Mouse (Mus musculus) MEL (cell line): ENCODE measurements around the gene Phkg2. TPM values are rescaled to one million over a fixed set of nuclear protein-coding genes. Genes with fewer than 3 reads are reported as not detected.

Source experiments
- DNase-seq: peaks from one replicate; pipeline ENCODE4 v3.0.0; 2011; ENCODE audit warnings: low read depth, low spot score
- H3K27ac ChIP-seq: 2 replicates; pipeline ENCODE4 v1.5.1; 2012; ENCODE audit warnings: low read depth, mild to moderate bottlenecking, control low read depth, low read length, moderate library complexity; ENCODE audit not compliant: control insufficient read depth
- H3K27me3 ChIP-seq, 2 experiments: fragments of 150-350 bp in 1 of 2; sonication (generic) in 1 of 2; 2 replicates each; pipeline ENCODE4 v1.6.1; 2012; ENCODE audit warnings: low read length in 2 of 2, mild to moderate bottlenecking in 2 of 2, improper control_type of control experiment in 1 of 2, moderate library complexity in 1 of 2; ENCODE audit not compliant: insufficient read depth in 2 of 2, control insufficient read depth in 1 of 2
- H3K36me3 ChIP-seq, 2 experiments: 2 replicates each; pipeline ENCODE4 v1.6.1; 2012 to 2014; ENCODE audit warnings: low read length in 2 of 2, improper control_type of control experiment in 1 of 2, inconsistent platforms in 1 of 2, mild to moderate bottlenecking in 1 of 2; ENCODE audit not compliant: insufficient read depth in 2 of 2, control insufficient read depth in 1 of 2
- H3K4me1 ChIP-seq, 2 experiments: fragments of 150-350 bp in 1 of 2; sonication (generic) in 1 of 2; 2 replicates each; pipeline ENCODE4 v1.6.1; 2012; ENCODE audit warnings: low read length in 2 of 2, improper control_type of control experiment in 1 of 2, mild to moderate bottlenecking in 1 of 2; ENCODE audit not compliant: insufficient read depth in 2 of 2, control insufficient read depth in 1 of 2
- H3K4me3 ChIP-seq, 2 experiments: fragments of 150-350 bp in 1 of 2; sonication (generic) in 1 of 2; 2 replicates each; pipeline ENCODE4 v1.5.1; 2012; ENCODE audit warnings: low read depth in 2 of 2, low read length in 2 of 2, mild to moderate bottlenecking in 2 of 2, moderate library complexity in 2 of 2, control low read depth in 1 of 2, improper control_type of control experiment in 1 of 2; ENCODE audit not compliant: control insufficient read depth in 1 of 2, insufficient read depth in 1 of 2
- H3K79me2 ChIP-seq: 2 replicates; pipeline ENCODE4 v1.6.1; 2012; ENCODE audit warnings: mild to moderate bottlenecking, low read length, moderate library complexity; ENCODE audit not compliant: control insufficient read depth, poor library complexity, insufficient read depth
- H3K9ac ChIP-seq: 2 replicates; pipeline ENCODE4 v1.6.1; 2012; ENCODE audit warnings: low read depth, mild to moderate bottlenecking, control low read depth, low read length, moderate library complexity; ENCODE audit not compliant: control insufficient read depth, poor library complexity, severe bottlenecking
- H3K9me3 ChIP-seq: fragments of 150-350 bp; sonication (generic); replicated peaks from 2 replicates; pipeline ENCODE4 v1.6.1; 2012; ENCODE audit warnings: mild to moderate bottlenecking, low read length, improper control_type of control experiment, moderate library complexity; ENCODE audit not compliant: insufficient read depth
- CTCF ChIP-seq, 3 experiments: IDR thresholded peaks in 2 of 3; conservative IDR thresholded peaks in 1 of 3; 2 replicates each; pipeline ENCODE4 v1.5.1; 2011 to 2012; ENCODE audit warnings: low read length in 3 of 3, low read depth in 2 of 3, mild to moderate bottlenecking in 2 of 3, improper control_type of control experiment in 1 of 3, inconsistent platforms in 1 of 3, mixed read lengths in 1 of 3, moderate library complexity in 1 of 3; ENCODE audit not compliant: control insufficient read depth in 1 of 3, insufficient read depth in 1 of 3, poor library complexity in 1 of 3, severe bottlenecking in 1 of 3
- E2F4 ChIP-seq: IDR thresholded peaks from 2 replicates; pipeline ENCODE4 v1.6.1; 2011; ENCODE audit warnings: low read depth, low read length, improper control_type of control experiment, borderline replicate concordance
- ELF1 ChIP-seq: IDR thresholded peaks from 2 replicates; pipeline ENCODE4 v1.6.1; 2014; ENCODE audit warnings: low read depth, mild to moderate bottlenecking, inconsistent platforms, low read length, improper control_type of control experiment, moderate library complexity
- EP300 ChIP-seq, 2 experiments: IDR thresholded peaks; 2 replicates each; pipeline ENCODE4 v1.6.1; 2011; ENCODE audit warnings: improper control_type of control experiment in 2 of 2, low read length in 2 of 2, low read depth in 1 of 2, mild to moderate bottlenecking in 1 of 2
- GATA1 ChIP-seq: IDR thresholded peaks from 2 replicates; pipeline ENCODE4 v1.6.1; 2011; ENCODE audit warnings: low read depth, low read length, improper control_type of control experiment
- HCFC1 ChIP-seq: IDR thresholded peaks from 2 replicates; pipeline ENCODE4 v1.6.1; 2012; ENCODE audit warnings: low read depth, mild to moderate bottlenecking, inconsistent platforms, low read length, improper control_type of control experiment, moderate library complexity
- MAZ ChIP-seq: IDR thresholded peaks from 2 replicates; pipeline ENCODE4 v1.6.1; 2012; ENCODE audit warnings: low read depth, mild to moderate bottlenecking, inconsistent platforms, low read length, improper control_type of control experiment
- MEF2A ChIP-seq: IDR thresholded peaks from 2 replicates; pipeline ENCODE4 v1.6.1; 2014; ENCODE audit warnings: low read depth, mild to moderate bottlenecking, inconsistent platforms, low read length, improper control_type of control experiment; ENCODE audit not compliant: poor library complexity, insufficient replicate concordance, severe bottlenecking; ENCODE audit errors: extremely low read depth
- POLR2AphosphoS2 ChIP-seq: IDR thresholded peaks from 2 replicates; pipeline ENCODE4 v1.6.1; 2011; ENCODE audit warnings: low read length, improper control_type of control experiment
- POLR2AphosphoS5 ChIP-seq: IDR thresholded peaks from 2 replicates; pipeline ENCODE4 v1.6.1; 2012; ENCODE audit warnings: low read depth, borderline replicate concordance, mild to moderate bottlenecking, inconsistent platforms, low read length, moderate library complexity, mixed read lengths
- RAD21 ChIP-seq: IDR thresholded peaks from 2 replicates; pipeline ENCODE4 v1.6.1; 2011; ENCODE audit warnings: mild to moderate bottlenecking, low read depth, low read length, improper control_type of control experiment
- RCOR1 ChIP-seq: IDR thresholded peaks from 2 replicates; pipeline ENCODE4 v1.6.1; 2012; ENCODE audit warnings: low read depth, mild to moderate bottlenecking, inconsistent platforms, low read length, improper control_type of control experiment
- SIN3A ChIP-seq: IDR thresholded peaks from 2 replicates; pipeline ENCODE4 v1.6.1; 2012; ENCODE audit warnings: low read length, improper control_type of control experiment, inconsistent platforms
- TAL1 ChIP-seq: IDR thresholded peaks from 2 replicates; pipeline ENCODE4 v1.6.1; 2012; ENCODE audit warnings: mild to moderate bottlenecking, inconsistent platforms, low read length, moderate library complexity, mixed read lengths
- TCF12 ChIP-seq: IDR thresholded peaks from 2 replicates; pipeline ENCODE4 v1.6.1; 2014; ENCODE audit warnings: low read depth, mild to moderate bottlenecking, inconsistent platforms, low read length, improper control_type of control experiment, moderate library complexity
- USF1 ChIP-seq: IDR thresholded peaks from 2 replicates; pipeline ENCODE4 v1.6.1; 2014; ENCODE audit warnings: low read depth, mild to moderate bottlenecking, inconsistent platforms, low read length, improper control_type of control experiment, moderate library complexity
- ZMIZ1 ChIP-seq: IDR thresholded peaks from 2 replicates; pipeline ENCODE4 v1.6.1; 2012; ENCODE audit warnings: low read depth, mild to moderate bottlenecking, inconsistent platforms, low read length, improper control_type of control experiment, moderate library complexity
- ZNF384 ChIP-seq: IDR thresholded peaks from 2 replicates; pipeline ENCODE4 v1.6.1; 2012; ENCODE audit warnings: low read depth, mild to moderate bottlenecking, inconsistent platforms, low read length, improper control_type of control experiment
- polyA plus RNA-seq, 2 experiments: library from polyadenylated mRNA; stranded (reverse) in 1 of 2; unstranded in 1 of 2; fragments of >175 nt in 1 of 2; fragments of >200 nt in 1 of 2; gene quantifications; 2 replicates each; pipeline versions ENCODE4 v1.2.1 to v1.2.4; 2012; ENCODE audit warnings: low replicate concordance in 2 of 2, low read depth in 1 of 2; ENCODE audit not compliant: insufficient read length in 2 of 2, insufficient read depth in 1 of 2, missing spikeins in 1 of 2
- total RNA-seq: library from RNA; depleted of rRNA; stranded (reverse); fragments of 300-350 nt; gene quantifications from 2 replicates; pipeline ENCODE4 v1.2.3, GENCODE M21; 2012; rRNA removed

The Phkg2 gene
- total and polyA plus RNA-seq, 3 experiments = 23.3 to 70.8 TPM; not detected in 1

GRCm38 (mm10) chr7:127628646-127629045 is 55.5 kb downstream of the Phkg2 start:
- H3K27me3 ChIP-seq = no peaks in the 10 kb centered on the region
- peaks cover 0 to 11% of the 10 kb centered on the region in 2 experiments; a peak in 2 of 4 replicates for H3K36me3 ChIP-seq
- TF ChIP-seq RAD21 = no peak
- 0 out of 2 replicates have a peak, but pooled peaks have one; percentile 15 for TF ChIP-seq ZNF384
- TF ChIP-seq POLR2AphosphoS2 = no peak
- no peaks in the 10 kb centered on the region for H3K9me3 ChIP-seq
- H3K9ac ChIP-seq = no peak overlapping the region
- no peaks in the 10 kb centered on the region for H3K79me2 ChIP-seq
- no peak overlapping the region for H3K4me3 ChIP-seq
- no peak for DNase-seq
- H3K27ac ChIP-seq = no peak overlapping the region
- H3K4me1 ChIP-seq = peaks cover 0 to 14% of the 10 kb centered on the region in 2 experiments; a peak in 3 of 4 replicates

GRCm38 (mm10) chr7:127631416-127631815 is 58.3 kb downstream of the Phkg2 start:
- DNase-seq = no peak
- H3K4me1 ChIP-seq = peaks cover 0 to 9% of the 10 kb centered on the region in 2 experiments; a peak in 3 of 4 replicates
- no peaks in the 10 kb centered on the region for H3K27me3 ChIP-seq
- TF ChIP-seq POLR2AphosphoS5 (no peak), ELF1 (no peak), GATA1 (no peak), ZMIZ1 (no peak), TAL1 (no peak), TCF12 (no peak), HCFC1 (no peak), E2F4 (no peak), RAD21 (no peak), MEF2A (no peak), RCOR1 (no peak), EP300 (IDR thresholded peaks at IDR 0.05; ENCODE audit: low read depth in 1 of 2, low read length in 2 of 2) (no peak), SIN3A (no peak), CTCF (IDR thresholded peaks at IDR 0.05 in 2 of 3, conservative IDR thresholded peaks at IDR 0.05 in 1 of 3; ENCODE audit: control insufficient read depth in 1 of 3, insufficient read depth in 1 of 3, low read depth in 2 of 3, low read length in 3 of 3, poor library complexity in 1 of 3, severe bottlenecking in 1 of 3) (no peak), MAZ (no peak), USF1 (no peak)
- no peaks in the 10 kb centered on the region for H3K79me2 ChIP-seq
- H3K9me3 ChIP-seq = no peaks in the 10 kb centered on the region
- H3K4me3 ChIP-seq = no peak overlapping the region
- no peak overlapping the region for H3K27ac ChIP-seq
- H3K36me3 ChIP-seq = peaks cover 0 to 7% of the 10 kb centered on the region in 2 experiments; a peak in 2 of 4 replicates
- H3K9ac ChIP-seq = no peak overlapping the region

Other genes starting within 250 kb of the Phkg2 start
- gene Zfp768, start 227.8 kb upstream of the Phkg2 start, total RNA-seq = 4.3 and 5.4 TPM in 2 replicates
- 10 to 100 TPM in 1 of 2 experiments, not detected in 1; 12.0 TPM for gene Zfp768, start 227.8 kb upstream of the Phkg2 start, polyA plus RNA-seq
- gene Zfp747, start 197.3 kb upstream of the Phkg2 start, total RNA-seq = 6.9 and 7.5 TPM in 2 replicates
- 1 to 10 TPM in 1 of 2 experiments, not detected in 1; 6.2 TPM for gene Zfp747, start 197.3 kb upstream of the Phkg2 start, polyA plus RNA-seq
- gene 9130019O22Rik, start 186.2 kb upstream of the Phkg2 start, total RNA-seq = 1.4 and 2.1 TPM in 2 replicates
- gene 9130019O22Rik, start 186.2 kb upstream of the Phkg2 start, polyA plus RNA-seq = 1 to 10 TPM in 1 of 2 experiments, not detected in 1; 1.5 TPM
- 2.3 and 2.5 TPM in 2 replicates for gene E430018J23Rik, start 179.7 kb upstream of the Phkg2 start, total RNA-seq
- 1 to 10 TPM in 1 of 2 experiments, not detected in 1; 2.1 TPM for gene E430018J23Rik, start 179.7 kb upstream of the Phkg2 start, polyA plus RNA-seq
- gene Zfp764, start 166.5 kb upstream of the Phkg2 start, total RNA-seq = 3.7 and 4.1 TPM in 2 replicates
- gene Zfp764, start 166.5 kb upstream of the Phkg2 start, polyA plus RNA-seq = 1 to 10 TPM in 1 of 2 experiments, not detected in 1; 3.1 TPM
- 8.6 and 11.1 TPM in 2 replicates for gene Zfp688, start 151.3 kb upstream of the Phkg2 start, total RNA-seq
- 10 to 100 TPM in 1 of 2 experiments, not detected in 1; 18.1 TPM for gene Zfp688, start 151.3 kb upstream of the Phkg2 start, polyA plus RNA-seq
- gene Zfp689, start 124.2 kb upstream of the Phkg2 start, total RNA-seq = 4.0 and 4.9 TPM in 2 replicates
- gene Zfp689, start 124.2 kb upstream of the Phkg2 start, polyA plus RNA-seq = 1 to 10 TPM in 1 of 2 experiments, not detected in 1; 7.2 TPM
- gene Prr14, start 113.7 kb upstream of the Phkg2 start, total RNA-seq = 10.8 and 11.7 TPM in 2 replicates
- gene Prr14, start 113.7 kb upstream of the Phkg2 start, polyA plus RNA-seq = 10 to 100 TPM in 1 of 2 experiments, not detected in 1; 45.9 TPM
- gene Fbrs, start 94.1 kb upstream of the Phkg2 start, total RNA-seq = 7.5 TPM in 2 replicates
- 10 to 100 TPM in 1 of 2 experiments, not detected in 1; 53.3 TPM for gene Fbrs, start 94.1 kb upstream of the Phkg2 start, polyA plus RNA-seq
- 20.3 and 22.3 TPM in 2 replicates for gene Srcap, start 61.4 kb upstream of the Phkg2 start, total RNA-seq
- 10 to 100 TPM; 34.3 to 45.1 TPM for gene Srcap, start 61.4 kb upstream of the Phkg2 start, polyA plus RNA-seq
- 9.0 and 12.0 TPM in 2 replicates for gene Gm42715, start 53.8 kb upstream of the Phkg2 start, total RNA-seq
- 10 to 100 TPM in 1 of 2 experiments, not detected in 1; 25.4 TPM for gene Gm42715, start 53.8 kb upstream of the Phkg2 start, polyA plus RNA-seq
- gene Tmem265, start 11.9 kb upstream of the Phkg2 start, total RNA-seq = not detected in 2 replicates
- gene Tmem265, start 11.9 kb upstream of the Phkg2 start, polyA plus RNA-seq = not detected
- gene Ccdc189, start 15.3 kb downstream of the Phkg2 start, total RNA-seq = 3.6 and 6.9 TPM in 2 replicates
- 1 to 10 TPM in 1 of 2 experiments, not detected in 1; 4.2 TPM for gene Ccdc189, start 15.3 kb downstream of the Phkg2 start, polyA plus RNA-seq
- gene Rnf40, start 15.4 kb downstream of the Phkg2 start, total RNA-seq = 43.8 and 49.5 TPM in 2 replicates
- 10 to 100 TPM in 1 of 2 experiments, not detected in 1; 75.1 TPM for gene Rnf40, start 15.4 kb downstream of the Phkg2 start, polyA plus RNA-seq
- gene Zfp629, start 42.5 kb downstream of the Phkg2 start, total RNA-seq = 9.4 and 12.6 TPM in 2 replicates
- 10 to 100 TPM in 1 of 2 experiments, not detected in 1; 10.8 TPM for gene Zfp629, start 42.5 kb downstream of the Phkg2 start, polyA plus RNA-seq
- gene Bcl7c, start 135.6 kb downstream of the Phkg2 start, total RNA-seq = 54.9 and 72.4 TPM in 2 replicates
- 10 to 100 TPM in 1 of 2 experiments, not detected in 1; 98.4 TPM for gene Bcl7c, start 135.6 kb downstream of the Phkg2 start, polyA plus RNA-seq
- 1.9 and 2.8 TPM in 2 replicates for gene Ctf1, start 139.4 kb downstream of the Phkg2 start, total RNA-seq
- gene Ctf1, start 139.4 kb downstream of the Phkg2 start, polyA plus RNA-seq = 1 to 10 TPM in 1 of 2 experiments, not detected in 1; 7.2 TPM
- 0.36 and 0.39 TPM in 2 replicates for gene Ctf2, start 158.8 kb downstream of the Phkg2 start, total RNA-seq
- gene Ctf2, start 158.8 kb downstream of the Phkg2 start, polyA plus RNA-seq = 1 to 10 TPM in 1 of 2 experiments, not detected in 1; 1.0 TPM
- gene Fbxl19, start 171.2 kb downstream of the Phkg2 start, total RNA-seq = 37.7 and 46.7 TPM in 2 replicates
- gene Fbxl19, start 171.2 kb downstream of the Phkg2 start, polyA plus RNA-seq = 10 to 100 TPM in 1 of 2 experiments, not detected in 1; 58.3 TPM
- 31.4 and 37.5 TPM in 2 replicates for gene Orai3, start 196.5 kb downstream of the Phkg2 start, total RNA-seq
- 10 to 100 TPM in 1 of 2 experiments, not detected in 1; 47.2 TPM for gene Orai3, start 196.5 kb downstream of the Phkg2 start, polyA plus RNA-seq
- gene Setd1a, start 203.3 kb downstream of the Phkg2 start, total RNA-seq = 9.2 and 10.3 TPM in 2 replicates
- gene Setd1a, start 203.3 kb downstream of the Phkg2 start, polyA plus RNA-seq = 10 to 100 TPM in 1 of 2 experiments, not detected in 1; 55.9 TPM
- 0.73 and 0.88 TPM in 2 replicates for gene Gm49388, start 212.3 kb downstream of the Phkg2 start, total RNA-seq
- gene Gm49388, start 212.3 kb downstream of the Phkg2 start, polyA plus RNA-seq = 1 to 10 TPM in 1 of 2 experiments, not detected in 1; 1.3 TPM
- 0.59 and 1.4 TPM in 2 replicates for gene Hsd3b7, start 227.3 kb downstream of the Phkg2 start, total RNA-seq
- gene Hsd3b7, start 227.3 kb downstream of the Phkg2 start, polyA plus RNA-seq = under 1 TPM in 1 of 2 experiments, not detected in 1; 0.75 TPM